Mouse (Mus musculus): ENCODE results near the gene Xrcc4.

- no peak for TF ChIP-seq CTCF (IDR thresholded peaks at IDR 0.05; ENCODE audit: control insufficient read depth, insufficient read depth, insufficient read length)
- no peak for TF ChIP-seq MYOG (IDR thresholded peaks at IDR 0.05; ENCODE audit: control insufficient read depth, extremely low read depth, insufficient read length)
Measured at GRCm38 (mm10) chr13:90030911-90031310, 58.5 kb downstream of the Xrcc4 start.

All from C2C12 (cell line).